Mouse (Mus musculus): ENCODE results near the gene Chchd3. TPM values are rescaled to one million over a fixed set of nuclear protein-coding genes. Genes with fewer than 3 reads are reported as not detected.

Gene Chchd3
- total RNA-seq, 2 experiments from 2014 or later, result 91.1 to 103 TPM

GRCm38 (mm10) chr6:32748777-32749176, 311.3 kb downstream of the Chchd3 start:
- TF ChIP-seq CTCF (conservative IDR thresholded peaks at IDR 0.05), result no peak
- H3K4me3 ChIP-seq, result no peak overlapping the region
- no peak overlapping the region for H3K27ac ChIP-seq
- DNase-seq (ENCODE audit: low spot score in 2 of 2), result no peak

GRCm38 (mm10) chr6:32747333-32747732, 312.7 kb downstream of the Chchd3 start:
- no peak for DNase-seq (ENCODE audit: low spot score in 2 of 2)
- TF ChIP-seq CTCF (conservative IDR thresholded peaks at IDR 0.05), result no peak
- no peak overlapping the region for H3K27ac ChIP-seq
- no peak overlapping the region for H3K4me3 ChIP-seq

Other genes with a start within 250 kb of the Chchd3 start
- gene Exoc4, start 188.8 kb upstream of the Chchd3 start, total RNA-seq (2021), result 10 to 100 TPM; 87.6 to 90.9 TPM